Mouse (Mus musculus) forebrain, embryonic 13.5 days (tissue): ENCODE results near the gene Palld. TPM values are rescaled to one million over a fixed set of nuclear protein-coding genes. Genes with fewer than 3 reads are reported as not detected.

Experiments used
- ATAC-seq: fragments of 200-750 bp; cut with Nextera tagmentation; 2 replicates; pipeline ENCODE4 v1.8.0; 2017
- H3K27ac ChIP-seq: fragments of 300-500 bp; sonication (generic); 2 replicates; pipeline ENCODE4 v1.5.1; 2015; ENCODE audit warnings: inconsistent platforms, mild to moderate bottlenecking, moderate library complexity
- H3K27me3 ChIP-seq: fragments of 300-500 bp; sonication (generic); 2 replicates; pipeline ENCODE4 v1.6.1; 2015; ENCODE audit warnings: mild to moderate bottlenecking, inconsistent platforms
- H3K36me3 ChIP-seq: fragments of 300-500 bp; sonication (generic); 2 replicates; pipeline ENCODE4 v1.6.1; 2015; ENCODE audit warnings: mild to moderate bottlenecking, inconsistent platforms; ENCODE audit not compliant: poor library complexity, severe bottlenecking
- H3K4me1 ChIP-seq: fragments of 300-500 bp; sonication (generic); 2 replicates; pipeline ENCODE4 v1.6.1; 2015; ENCODE audit warnings: inconsistent platforms
- H3K4me2 ChIP-seq: fragments of 300-500 bp; sonication (generic); 2 replicates; pipeline ENCODE4 v1.6.1; 2015; ENCODE audit warnings: inconsistent platforms, mild to moderate bottlenecking, moderate library complexity
- H3K4me3 ChIP-seq: fragments of 300-500 bp; sonication (generic); 2 replicates; pipeline ENCODE4 v1.5.1; 2015; ENCODE audit warnings: mild to moderate bottlenecking, inconsistent platforms
- H3K9ac ChIP-seq: fragments of 300-500 bp; sonication (generic); 2 replicates; pipeline ENCODE4 v1.6.1; 2015; ENCODE audit warnings: mild to moderate bottlenecking, inconsistent platforms
- H3K9me3 ChIP-seq: fragments of 300-500 bp; sonication (generic); replicated peaks from 2 replicates; pipeline ENCODE4 v1.6.1; 2016; ENCODE audit warnings: inconsistent platforms
- WGBS: fragments of 180-500 bp; shearing (Covaris S2); methylation state at CpG from one replicate; pipeline ENCODE4 v1.1.7; 2015; 5-methylcytosine and 5-hydroxymethylcytosine counted together
- polyA plus RNA-seq: library from polyadenylated mRNA; unstranded; fragments of >200 nt; fragmentation: Nextera tagmentation; extraction: Ambion mirVana; gene quantifications from 2 replicates; pipeline ENCODE4 v1.2.1, GENCODE M21; 2015

Gene Palld
- polyA plus RNA-seq, 1 experiment from 2014 or later = 30.2 TPM

DNA sequence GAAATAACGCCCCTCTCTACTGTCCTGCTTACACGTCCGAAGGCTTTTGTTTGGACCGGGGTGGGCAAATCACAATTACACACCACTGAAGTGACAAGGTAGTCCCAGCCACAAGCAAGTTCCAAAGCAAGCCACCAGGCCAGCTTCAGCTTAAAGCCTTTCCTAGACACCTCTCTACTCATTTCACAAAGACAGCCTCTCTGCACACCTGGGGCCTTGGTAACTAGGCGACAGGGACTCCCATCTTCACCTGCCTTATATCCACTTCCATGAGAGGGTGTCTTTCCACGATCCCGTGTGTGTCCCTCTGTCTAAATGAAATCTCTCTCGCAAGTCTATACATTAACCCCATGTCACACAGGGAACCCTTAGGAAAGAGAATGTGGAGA, 142.3 kb downstream of the Palld start:
- peaks cover 5% of the 10 kb centered on the region; the same call in 1 of the 2 replicates for H3K36me3 ChIP-seq
- no peaks in the 10 kb centered on the region for H3K9me3 ChIP-seq
- 14% methylated on average over 8 of the region's 8 CpGs for WGBS
- H3K27me3 ChIP-seq = no peaks in the 10 kb centered on the region
- peak overlapping the region; percentile 83; the same call in 1 of the 2 replicates for H3K27ac ChIP-seq
- peak overlapping the region; percentile 84 for H3K4me2 ChIP-seq
- peaks cover 29% of the 10 kb centered on the region for H3K4me1 ChIP-seq
- peak overlapping the region; percentile 63 for H3K4me3 ChIP-seq
- ATAC-seq = no peak; the same call in 1 of the 2 replicates
- H3K9ac ChIP-seq = peak overlapping the region; percentile 76

- peak overlapping the region; percentile 76 for H3K9ac ChIP-seq
- H3K4me3 ChIP-seq = peak overlapping the region; percentile 63
- H3K27me3 ChIP-seq = no peaks in the 10 kb centered on the region
- H3K36me3 ChIP-seq = peaks cover 5% of the 10 kb centered on the region; the same call in 1 of the 2 replicates
- peak overlapping the region; percentile 83 for H3K27ac ChIP-seq
- peak overlapping the region; percentile 84 for H3K4me2 ChIP-seq
- under 1% methylated on average over 44 of the region's 44 CpGs for WGBS
- no peaks in the 10 kb centered on the region for H3K9me3 ChIP-seq
- peaks cover 29% of the 10 kb centered on the region for H3K4me1 ChIP-seq
- ATAC-seq = peak; percentile 90
Measured at GRCm38 (mm10) chr8:61759327-61760189, 142.9 kb downstream of the Palld start.

GRCm38 (mm10) chr8:61758686-61759326, 143.7 kb downstream of the Palld start:
- peaks cover 29% of the 10 kb centered on the region for H3K4me1 ChIP-seq
- peak overlapping the region; percentile 30; the same call in 1 of the 2 replicates for H3K9ac ChIP-seq
- H3K4me3 ChIP-seq = peak overlapping the region; percentile 63
- WGBS = 11% methylated on average over 8 of the region's 8 CpGs
- H3K27ac ChIP-seq = peak overlapping the region; percentile 83
- H3K36me3 ChIP-seq = peaks cover 5% of the 10 kb centered on the region; the same call in 1 of the 2 replicates
- H3K27me3 ChIP-seq = no peaks in the 10 kb centered on the region
- peak; percentile 43; the same call in 1 of the 2 replicates for ATAC-seq
- peak overlapping the region; percentile 84 for H3K4me2 ChIP-seq
- no peaks in the 10 kb centered on the region for H3K9me3 ChIP-seq

- H3K27me3 ChIP-seq = no peaks in the 10 kb centered on the region
- H3K4me2 ChIP-seq = peak overlapping the region; percentile 84
- peaks cover 12% of the 10 kb centered on the region; the same call in 1 of the 2 replicates for H3K36me3 ChIP-seq
- ATAC-seq = peak; percentile 16
- H3K4me1 ChIP-seq = peaks cover 29% of the 10 kb centered on the region
- no peak overlapping the region for H3K27ac ChIP-seq
- WGBS = 40% methylated on average over 18 of the region's 18 CpGs
- 0 out of 2 replicates have a peak overlapping the region, but pooled peaks have one; percentile 30 for H3K9ac ChIP-seq
- H3K9me3 ChIP-seq = no peaks in the 10 kb centered on the region
- H3K4me3 ChIP-seq = peak overlapping the region; percentile 15
Measured at GRCm38 (mm10) chr8:61756971-61757965, 145.2 kb downstream of the Palld start.

GRCm38 (mm10) chr8:61755186-61755585, 147.3 kb downstream of the Palld start:
- no peak for ATAC-seq
- 92% methylated on average over 2 of the region's 2 CpGs for WGBS
- H3K9ac ChIP-seq = no peak overlapping the region

DNA sequence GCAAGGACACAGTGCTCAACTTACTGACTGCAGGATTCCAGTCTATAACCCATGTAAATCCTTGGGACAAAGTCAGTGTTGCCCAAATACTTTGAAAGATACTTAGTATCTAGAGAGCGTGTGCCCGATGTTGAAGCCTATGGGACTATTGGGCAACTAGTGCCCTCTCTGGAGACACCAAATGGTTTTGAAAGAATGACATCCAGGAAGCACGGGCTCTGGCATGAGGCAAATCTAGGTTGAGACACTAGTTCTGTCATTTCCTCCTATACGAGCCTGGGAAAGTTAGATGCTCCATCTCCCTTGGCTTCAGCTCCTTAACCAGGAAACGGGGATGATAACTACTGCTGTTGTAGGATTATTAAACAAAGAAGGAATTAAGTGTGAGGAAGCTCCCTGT, 155.4 kb downstream of the Palld start:
- 94% methylated on average over 5 of the region's 5 CpGs for WGBS
- ATAC-seq = no peak

More at GRCm38 (mm10) chr8:61755186-61755585, 147.3 kb downstream of the Palld start:
- Histone ChIP-seq H3K4me2 (no peak overlapping the region), H3K36me3 (peaks cover 20% of the 10 kb centered on the region; the same call in 1 of the 2 replicates), H3K9me3 (no peaks in the 10 kb centered on the region), H3K27me3 (no peaks in the 10 kb centered on the region), H3K27ac (no peak overlapping the region), H3K4me1 (peaks cover 27% of the 10 kb centered on the region), H3K4me3 (no peak overlapping the region)

DNA sequence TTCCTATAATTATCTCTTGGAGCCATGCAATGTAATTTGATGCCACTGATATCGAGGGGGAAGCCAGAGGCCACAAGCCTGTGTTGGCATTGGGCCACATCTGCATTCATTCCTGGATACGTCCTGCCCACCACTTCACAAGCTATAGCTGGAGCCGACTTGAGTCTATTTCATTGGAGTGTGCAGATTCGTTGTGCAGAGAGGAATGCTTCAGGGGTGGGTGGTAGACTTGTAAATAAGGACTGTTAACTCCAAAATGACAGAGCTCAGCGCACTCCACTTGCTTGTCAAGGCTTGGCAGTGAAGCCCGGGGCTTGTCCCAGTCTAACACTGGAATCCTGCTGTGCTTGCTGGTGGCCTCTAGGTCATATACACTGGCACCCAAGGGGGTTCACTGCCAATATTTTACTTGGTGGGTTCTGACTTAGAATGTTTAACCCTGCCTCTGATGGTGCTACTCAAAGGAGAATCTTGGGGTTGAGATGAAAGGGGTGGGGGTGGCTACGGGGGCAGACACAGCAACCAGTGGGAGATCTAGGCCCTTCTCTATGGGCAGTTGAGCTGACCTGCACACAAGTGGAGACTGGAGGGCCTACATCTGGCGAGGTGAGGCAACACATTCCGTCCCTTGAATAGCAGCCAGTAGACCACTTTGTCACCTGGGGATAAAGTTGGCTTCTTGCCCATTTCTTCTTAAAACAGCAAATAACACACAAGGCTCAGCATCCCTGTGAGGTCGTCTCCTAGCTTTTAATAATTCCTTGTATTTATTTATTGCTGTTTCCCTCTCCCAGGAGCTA, 157.1 kb downstream of the Palld start:
- H3K9ac ChIP-seq = no peak overlapping the region
- peaks cover 13% of the 10 kb centered on the region for H3K4me1 ChIP-seq
- H3K4me2 ChIP-seq = no peak overlapping the region
- no peak overlapping the region for H3K4me3 ChIP-seq
- peak; percentile 65; the same call in 1 of the 2 replicates for ATAC-seq
- H3K27ac ChIP-seq = no peak overlapping the region; the same call in 1 of the 2 replicates
- no peaks in the 10 kb centered on the region for H3K9me3 ChIP-seq
- 0 out of 2 replicates have a peak, but pooled peaks cover 3% of the 10 kb centered on the region for H3K36me3 ChIP-seq
- 46% methylated on average over 10 of the region's 10 CpGs for WGBS
- H3K27me3 ChIP-seq = no peaks in the 10 kb centered on the region

More for the DNA sequence above, 155.4 kb downstream of the Palld start:
- H3K4me1 ChIP-seq = peaks cover 13% of the 10 kb centered on the region
- no peak overlapping the region for H3K4me2 ChIP-seq
- 0 out of 2 replicates have a peak, but pooled peaks cover 9% of the 10 kb centered on the region for H3K36me3 ChIP-seq
- H3K9me3 ChIP-seq = no peaks in the 10 kb centered on the region
- H3K4me3 ChIP-seq = no peak overlapping the region
- no peak overlapping the region for H3K27ac ChIP-seq
- no peak overlapping the region for H3K9ac ChIP-seq
- H3K27me3 ChIP-seq = no peaks in the 10 kb centered on the region

- ATAC-seq = no peak
- Histone ChIP-seq H3K4me1 (peaks cover 13% of the 10 kb centered on the region), H3K9me3 (no peaks in the 10 kb centered on the region), H3K27me3 (no peaks in the 10 kb centered on the region), H3K4me2 (no peak overlapping the region), H3K36me3 (0 out of 2 replicates have a peak, but pooled peaks cover 3% of the 10 kb centered on the region), H3K4me3 (no peak overlapping the region), H3K27ac (no peak overlapping the region), H3K9ac (no peak overlapping the region)
- WGBS = 89% methylated on average over 6 of the region's 6 CpGs
Measured at GRCm38 (mm10) chr8:61743764-61744562, 158.5 kb downstream of the Palld start.

DNA sequence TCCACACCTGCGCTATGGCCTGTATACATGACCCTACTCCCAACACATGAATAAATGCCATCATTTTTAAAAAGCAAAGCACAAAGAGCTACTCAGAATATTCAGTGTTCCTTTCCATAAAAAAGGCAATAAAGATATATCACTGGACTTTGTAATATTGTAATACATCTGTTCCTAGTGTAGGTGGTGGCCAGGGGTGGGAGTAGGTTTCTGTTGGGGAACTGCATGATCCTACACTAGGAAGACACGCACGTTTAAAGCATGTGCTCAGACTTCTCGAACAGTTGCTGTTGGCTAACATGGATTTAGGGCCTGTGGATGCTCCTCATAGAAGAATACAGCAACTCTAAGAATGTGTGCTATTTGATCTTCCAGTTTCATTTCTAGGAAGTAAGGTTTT, 165.0 kb downstream of the Palld start:
- H3K27ac ChIP-seq = no peak overlapping the region
- H3K9me3 ChIP-seq = no peaks in the 10 kb centered on the region
- H3K27me3 ChIP-seq = no peaks in the 10 kb centered on the region
- WGBS = 93% methylated on average over 4 of the region's 4 CpGs
- H3K36me3 ChIP-seq = no peaks in the 10 kb centered on the region
- H3K4me2 ChIP-seq = no peak overlapping the region
- H3K4me1 ChIP-seq = no peaks in the 10 kb centered on the region
- ATAC-seq = no peak
- no peak overlapping the region for H3K9ac ChIP-seq
- no peak overlapping the region for H3K4me3 ChIP-seq

- Histone ChIP-seq H3K4me1 (no peaks in the 10 kb centered on the region), H3K36me3 (no peaks in the 10 kb centered on the region), H3K9ac (no peak overlapping the region), H3K4me3 (no peak overlapping the region), H3K27me3 (no peaks in the 10 kb centered on the region), H3K27ac (no peak overlapping the region), H3K4me2 (no peak overlapping the region), H3K9me3 (no peaks in the 10 kb centered on the region)
- WGBS = 79% methylated on average over 8 of the region's 8 CpGs
- ATAC-seq = no peak
Measured at GRCm38 (mm10) chr8:61736739-61737243, 165.7 kb downstream of the Palld start.
